Mouse (Mus musculus) heart, postnatal 0 days (tissue): ENCODE measurements around the gene Vwa8.

Source experiments
- CTCF ChIP-seq: IDR thresholded peaks from 2 replicates; pipeline ENCODE4 v1.5.1; 2016; ENCODE audit warnings: antibody characterized with exemption, control low read depth, low read depth
- EP300 ChIP-seq: IDR thresholded peaks from 2 replicates; pipeline ENCODE4 v1.6.1; 2016; ENCODE audit warnings: antibody characterized with exemption, low read depth

DNA sequence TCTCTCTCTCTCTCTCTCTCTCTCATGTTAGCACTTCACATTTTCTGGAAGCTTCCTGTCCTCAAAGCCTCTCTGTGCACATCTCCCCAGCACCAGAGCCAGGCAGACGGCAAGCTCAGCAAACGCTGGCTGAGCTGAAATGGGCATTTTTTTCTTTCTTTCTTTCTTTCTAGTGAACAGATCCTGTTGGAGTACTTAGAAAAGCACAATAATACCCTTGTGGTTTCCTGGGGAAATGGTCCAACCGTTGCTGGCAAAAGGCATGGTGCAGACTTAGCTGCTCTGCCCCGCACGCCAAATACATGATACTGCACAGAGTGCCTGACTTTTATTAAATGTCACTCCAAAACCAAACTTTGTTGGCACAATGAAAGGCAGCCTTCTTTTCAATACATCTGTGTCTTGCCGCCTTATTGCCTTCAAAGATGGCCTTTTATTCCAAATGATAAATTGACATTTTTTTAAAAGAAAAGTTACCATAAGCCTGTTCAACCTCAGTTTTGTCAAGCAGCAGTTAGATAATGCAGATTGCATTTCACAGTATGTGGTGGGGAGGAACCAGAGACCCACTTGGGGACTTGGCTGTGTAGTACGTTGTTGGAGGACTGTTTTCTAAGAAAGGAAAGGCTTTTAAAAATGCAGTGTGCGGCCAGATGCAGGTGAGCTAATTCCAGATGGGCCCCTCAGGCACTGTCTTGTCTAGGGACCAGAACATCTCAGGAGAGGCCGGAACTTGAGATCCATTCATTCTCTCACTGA is 351.5 kb downstream of the Vwa8 start:
- no peak for TF ChIP-seq EP300
- TF ChIP-seq CTCF = no peak
